Mouse (Mus musculus): ENCODE data around the gene Nf2. TPM values are rescaled to one million over a fixed set of nuclear protein-coding genes. Genes with fewer than 3 reads are reported as not detected.

Nf2 gene
- total and polyA plus RNA-seq, 3 experiments, result 45.2 to 103 (median 50.7) TPM

GRCm38 (mm10) chr11:4783116-4783515 lies 66.2 kb downstream of the Nf2 start:
- H3K36me3 ChIP-seq (replicated peaks in 1 of 2; ENCODE audit: control insufficient read depth in 1 of 2, insufficient read depth in 1 of 2, low read length in 1 of 2), result peaks cover 65 to 98% of the 10 kb centered on the region in 2 experiments
- H3K4me2 ChIP-seq (ENCODE audit: insufficient read depth, low read depth, poor library complexity, severe bottlenecking), result no peak overlapping the region
- H3K9me3 ChIP-seq (replicated peaks; ENCODE audit: low read length), result no peaks in the 10 kb centered on the region
- DNase-seq (ENCODE audit: extremely low read depth), result no peak
- dilution Hi-C loops (cut with MboI; ENCODE audit: extremely low pct_ligation_motif_present, extremely low pct_unique_long_range_greater_than_20kb, low sequenced_read_pairs), result no loop called here
- no peak overlapping the region for H3K27ac ChIP-seq (ENCODE audit: insufficient read depth, low read depth)
- no peak overlapping the region for H3K9ac ChIP-seq (ENCODE audit: insufficient read depth, low read depth)
- TF ChIP-seq ZMIZ1 (IDR thresholded peaks at IDR 0.05; ENCODE audit: low read depth, low read length), result no peak
- no peak for TF ChIP-seq ELF1 (IDR thresholded peaks at IDR 0.05; ENCODE audit: low read depth, low read length)
- in situ Hi-C loops (cut with MboI; ENCODE audit: low pct_ligation_motif_present, low pct_unique_long_range_greater_than_20kb, low sequenced_read_pairs), result no loop called here
- H3K4me1 ChIP-seq (ENCODE audit: control insufficient read depth in 1 of 2, insufficient read depth in 2 of 2), result 0 out of 4 replicates have a peak, but pooled peaks cover 0 to 3% of the 10 kb centered on the region in 2 experiments
- H3K4me3 ChIP-seq (replicated peaks in 1 of 3; ENCODE audit: low read depth in 2 of 3, low read length in 2 of 3, poor library complexity in 1 of 3), result no peak overlapping the region
- H3K79me2 ChIP-seq (replicated peaks; ENCODE audit: control insufficient read depth, extremely low read depth, insufficient read depth, poor library complexity, severe bottlenecking), result no peaks in the 10 kb centered on the region
- H3K27me3 ChIP-seq (replicated peaks), result no peaks in the 10 kb centered on the region

GRCm38 (mm10) chr11:4780927-4781326 lies 68.4 kb downstream of the Nf2 start:
- no peak for DNase-seq (ENCODE audit: extremely low read depth)
- Histone ChIP-seq H3K9me3 (replicated peaks; ENCODE audit: low read length) (no peaks in the 10 kb centered on the region), H3K4me3 (replicated peaks in 1 of 3; ENCODE audit: low read depth in 2 of 3, low read length in 2 of 3, poor library complexity in 1 of 3) (no peak overlapping the region), H3K79me2 (replicated peaks; ENCODE audit: control insufficient read depth, extremely low read depth, insufficient read depth, poor library complexity, severe bottlenecking) (no peaks in the 10 kb centered on the region), H3K27me3 (replicated peaks) (no peaks in the 10 kb centered on the region), H3K36me3 (replicated peaks in 1 of 2; ENCODE audit: control insufficient read depth in 1 of 2, insufficient read depth in 1 of 2, low read length in 1 of 2) (peaks cover 57 to 96% of the 10 kb centered on the region in 2 experiments), H3K4me1 (ENCODE audit: control insufficient read depth in 1 of 2, insufficient read depth in 2 of 2) (0 out of 4 replicates have a peak, but pooled peaks cover 0 to 3% of the 10 kb centered on the region in 2 experiments), H3K4me2 (ENCODE audit: insufficient read depth, low read depth, poor library complexity, severe bottlenecking) (no peak overlapping the region), H3K9ac (ENCODE audit: insufficient read depth, low read depth) (no peak overlapping the region), H3K27ac (ENCODE audit: insufficient read depth, low read depth) (no peak overlapping the region)
- TF ChIP-seq JUN (IDR thresholded peaks at IDR 0.05; ENCODE audit: insufficient read depth, low read depth, low read length), result no peak
- no peak for TF ChIP-seq POLR2AphosphoS2 (IDR thresholded peaks at IDR 0.05; ENCODE audit: low read depth, low read length)
- no peak for TF ChIP-seq TBP (conservative IDR thresholded peaks at IDR 0.05; ENCODE audit: low read depth, low read length)
- TF ChIP-seq HCFC1 (IDR thresholded peaks at IDR 0.05; ENCODE audit: low read depth, low read length), result no peak
- no peak for TF ChIP-seq PAX5 (IDR thresholded peaks at IDR 0.05; ENCODE audit: low read length)
- no peak for TF ChIP-seq RCOR1 (conservative IDR thresholded peaks at IDR 0.05; ENCODE audit: low read depth, low read length)
- TF ChIP-seq ETS1 (conservative IDR thresholded peaks at IDR 0.05; ENCODE audit: low read depth, low read length), result no peak
- no peak for TF ChIP-seq SMC3 (IDR thresholded peaks at IDR 0.05; ENCODE audit: low read depth, low read length)
- no peak for TF ChIP-seq ZKSCAN1 (IDR thresholded peaks at IDR 0.05; ENCODE audit: borderline replicate concordance, low read depth, low read length)
- no peak for TF ChIP-seq MAFK (IDR thresholded peaks at IDR 0.05; ENCODE audit: insufficient replicate concordance, low read length)
- no peak for TF ChIP-seq TCF12 (IDR thresholded peaks at IDR 0.05; ENCODE audit: low read depth, low read length)
- no peak for TF ChIP-seq POLR2A (IDR thresholded peaks at IDR 0.05; ENCODE audit: low read depth, low read length)
- no peak for TF ChIP-seq MXI1 (IDR thresholded peaks at IDR 0.05; ENCODE audit: low read depth, low read length)
- in situ Hi-C loops (cut with MboI; ENCODE audit: low pct_ligation_motif_present, low pct_unique_long_range_greater_than_20kb, low sequenced_read_pairs), result no loop called here
- dilution Hi-C loops (cut with MboI; ENCODE audit: extremely low pct_ligation_motif_present, extremely low pct_unique_long_range_greater_than_20kb, low sequenced_read_pairs), result no loop called here

Measured in CH12.LX (cell line).